Mouse (Mus musculus): ENCODE results near the gene Fdx1. TPM values are rescaled to one million over a fixed set of nuclear protein-coding genes. Genes with fewer than 3 reads are reported as not detected.

Gene Fdx1
- polyA plus RNA-seq, 1 experiment from 2014 or later: 32.2 TPM

- H3K4me1 ChIP-seq (ENCODE audit: control insufficient read depth, low read depth, low read length): no peaks in the 10 kb centered on the region
- ATAC-seq (ENCODE audit: low read depth): no peak
- H3K4me3 ChIP-seq (ENCODE audit: low read depth, low read length): no peak overlapping the region
- no peak overlapping the region for H3K4me2 ChIP-seq (ENCODE audit: low read depth, low read length)
- no peaks in the 10 kb centered on the region for H3K9me3 ChIP-seq (replicated peaks; ENCODE audit: control insufficient read depth, low read length)
- H3K27me3 ChIP-seq (ENCODE audit: control insufficient read depth, insufficient read depth, low read depth, low read length): no peaks in the 10 kb centered on the region
- H3K36me3 ChIP-seq (ENCODE audit: control insufficient read depth, insufficient read depth): no peaks in the 10 kb centered on the region
- WGBS (ENCODE audit: insufficient replicate concordance): 46% methylated on average over 10 of the region's 10 CpGs
- H3K27ac ChIP-seq (ENCODE audit: low read length): no peak overlapping the region
- H3K9ac ChIP-seq (ENCODE audit: low read depth, low read length): no peak overlapping the region
Measured at GRCm38 (mm10) chr9:51928116-51928515, 35.2 kb downstream of the Fdx1 start.

GRCm38 (mm10) chr9:51927680-51928079, 35.7 kb downstream of the Fdx1 start:
- Histone ChIP-seq H3K4me3 (ENCODE audit: low read depth, low read length) (no peak overlapping the region), H3K27ac (ENCODE audit: low read length) (no peak overlapping the region), H3K9me3 (replicated peaks; ENCODE audit: control insufficient read depth, low read length) (no peaks in the 10 kb centered on the region), H3K9ac (ENCODE audit: low read depth, low read length) (no peak overlapping the region), H3K4me2 (ENCODE audit: low read depth, low read length) (no peak overlapping the region), H3K36me3 (ENCODE audit: control insufficient read depth, insufficient read depth) (no peaks in the 10 kb centered on the region), H3K4me1 (ENCODE audit: control insufficient read depth, low read depth, low read length) (no peaks in the 10 kb centered on the region), H3K27me3 (ENCODE audit: control insufficient read depth, insufficient read depth, low read depth, low read length) (no peaks in the 10 kb centered on the region)
- 51% methylated on average over 3 of the region's 3 CpGs for WGBS (ENCODE audit: insufficient replicate concordance)
- no peak for ATAC-seq (ENCODE audit: low read depth)

- no peaks in the 10 kb centered on the region for H3K36me3 ChIP-seq (ENCODE audit: control insufficient read depth, insufficient read depth)
- no peak overlapping the region for H3K4me2 ChIP-seq (ENCODE audit: low read depth, low read length)
- H3K9ac ChIP-seq (ENCODE audit: low read depth, low read length): no peak overlapping the region
- H3K4me3 ChIP-seq (ENCODE audit: low read depth, low read length): no peak overlapping the region
- H3K9me3 ChIP-seq (replicated peaks; ENCODE audit: control insufficient read depth, low read length): no peaks in the 10 kb centered on the region
- H3K27me3 ChIP-seq (ENCODE audit: control insufficient read depth, insufficient read depth, low read depth, low read length): no peaks in the 10 kb centered on the region
- no peaks in the 10 kb centered on the region for H3K4me1 ChIP-seq (ENCODE audit: control insufficient read depth, low read depth, low read length)
- 66% methylated on average over 8 of the region's 8 CpGs for WGBS (ENCODE audit: insufficient replicate concordance)
- no peak overlapping the region for H3K27ac ChIP-seq (ENCODE audit: low read length)
- ATAC-seq (ENCODE audit: low read depth): no peak
Measured at GRCm38 (mm10) chr9:51926629-51927028, 36.7 kb downstream of the Fdx1 start.

GRCm38 (mm10) chr9:51924551-51925081, 38.7 kb downstream of the Fdx1 start:
- no peak overlapping the region for H3K27ac ChIP-seq (ENCODE audit: low read length)
- H3K27me3 ChIP-seq (ENCODE audit: control insufficient read depth, insufficient read depth, low read depth, low read length): no peaks in the 10 kb centered on the region
- no peaks in the 10 kb centered on the region for H3K9me3 ChIP-seq (replicated peaks; ENCODE audit: control insufficient read depth, low read length)
- no peak overlapping the region for H3K9ac ChIP-seq (ENCODE audit: low read depth, low read length)
- H3K4me3 ChIP-seq (ENCODE audit: low read depth, low read length): no peak overlapping the region
- ATAC-seq (ENCODE audit: low read depth): no peak
- no peak overlapping the region for H3K4me2 ChIP-seq (ENCODE audit: low read depth, low read length)
- WGBS (ENCODE audit: insufficient replicate concordance): 65% methylated on average over 8 of the region's 8 CpGs
- H3K36me3 ChIP-seq (ENCODE audit: control insufficient read depth, insufficient read depth): no peaks in the 10 kb centered on the region
- no peaks in the 10 kb centered on the region for H3K4me1 ChIP-seq (ENCODE audit: control insufficient read depth, low read depth, low read length)

GRCm38 (mm10) chr9:51922756-51923155, 40.6 kb downstream of the Fdx1 start:
- Histone ChIP-seq H3K9ac (ENCODE audit: low read depth, low read length) (no peak overlapping the region), H3K4me2 (ENCODE audit: low read depth, low read length) (no peak overlapping the region), H3K9me3 (replicated peaks; ENCODE audit: control insufficient read depth, low read length) (no peaks in the 10 kb centered on the region), H3K4me3 (ENCODE audit: low read depth, low read length) (no peak overlapping the region), H3K36me3 (ENCODE audit: control insufficient read depth, insufficient read depth) (no peaks in the 10 kb centered on the region), H3K27ac (ENCODE audit: low read length) (no peak overlapping the region), H3K4me1 (ENCODE audit: control insufficient read depth, low read depth, low read length) (no peaks in the 10 kb centered on the region), H3K27me3 (ENCODE audit: control insufficient read depth, insufficient read depth, low read depth, low read length) (no peaks in the 10 kb centered on the region)
- no peak for ATAC-seq (ENCODE audit: low read depth)
- 67% methylated on average over 2 of the region's 2 CpGs for WGBS (ENCODE audit: insufficient replicate concordance)

GRCm38 (mm10) chr9:51915580-51915979, 47.8 kb downstream of the Fdx1 start:
- ATAC-seq (ENCODE audit: low read depth): no peak
- no peaks in the 10 kb centered on the region for H3K9me3 ChIP-seq (replicated peaks; ENCODE audit: control insufficient read depth, low read length)
- no peak overlapping the region for H3K4me2 ChIP-seq (ENCODE audit: low read depth, low read length)
- H3K9ac ChIP-seq (ENCODE audit: low read depth, low read length): no peak overlapping the region
- no peak overlapping the region for H3K4me3 ChIP-seq (ENCODE audit: low read depth, low read length)
- WGBS (ENCODE audit: insufficient replicate concordance): 35% methylated on average over 1 of the region's 1 CpGs
- H3K4me1 ChIP-seq (ENCODE audit: control insufficient read depth, low read depth, low read length): no peaks in the 10 kb centered on the region
- no peaks in the 10 kb centered on the region for H3K36me3 ChIP-seq (ENCODE audit: control insufficient read depth, insufficient read depth)
- no peaks in the 10 kb centered on the region for H3K27me3 ChIP-seq (ENCODE audit: control insufficient read depth, insufficient read depth, low read depth, low read length)
- H3K27ac ChIP-seq (ENCODE audit: low read length): no peak overlapping the region

GRCm38 (mm10) chr9:51914481-51915120, 48.8 kb downstream of the Fdx1 start:
- Histone ChIP-seq H3K4me1 (ENCODE audit: control insufficient read depth, low read depth, low read length) (no peaks in the 10 kb centered on the region), H3K27ac (ENCODE audit: low read length) (no peak overlapping the region), H3K4me3 (ENCODE audit: low read depth, low read length) (no peak overlapping the region), H3K4me2 (ENCODE audit: low read depth, low read length) (no peak overlapping the region), H3K9me3 (replicated peaks; ENCODE audit: control insufficient read depth, low read length) (no peaks in the 10 kb centered on the region), H3K36me3 (ENCODE audit: control insufficient read depth, insufficient read depth) (no peaks in the 10 kb centered on the region), H3K9ac (ENCODE audit: low read depth, low read length) (no peak overlapping the region), H3K27me3 (ENCODE audit: control insufficient read depth, insufficient read depth, low read depth, low read length) (no peaks in the 10 kb centered on the region)
- no peak for ATAC-seq (ENCODE audit: low read depth)
- WGBS (ENCODE audit: insufficient replicate concordance): 64% methylated on average over 15 of the region's 15 CpGs

GRCm38 (mm10) chr9:51908838-51909237, 54.5 kb downstream of the Fdx1 start:
- no peak for ATAC-seq (ENCODE audit: low read depth)
- H3K9me3 ChIP-seq (replicated peaks; ENCODE audit: control insufficient read depth, low read length): no peaks in the 10 kb centered on the region
- H3K4me3 ChIP-seq (ENCODE audit: low read depth, low read length): no peak overlapping the region
- H3K9ac ChIP-seq (ENCODE audit: low read depth, low read length): no peak overlapping the region
- no peak overlapping the region for H3K4me2 ChIP-seq (ENCODE audit: low read depth, low read length)
- no peaks in the 10 kb centered on the region for H3K4me1 ChIP-seq (ENCODE audit: control insufficient read depth, low read depth, low read length)
- 4% methylated on average over 2 of the region's 2 CpGs for WGBS (ENCODE audit: insufficient replicate concordance)
- H3K27me3 ChIP-seq (ENCODE audit: control insufficient read depth, insufficient read depth, low read depth, low read length): no peaks in the 10 kb centered on the region
- no peaks in the 10 kb centered on the region for H3K36me3 ChIP-seq (ENCODE audit: control insufficient read depth, insufficient read depth)
- H3K27ac ChIP-seq (ENCODE audit: low read length): no peak overlapping the region

- H3K27me3 ChIP-seq (ENCODE audit: control insufficient read depth, insufficient read depth, low read depth, low read length): no peaks in the 10 kb centered on the region
- H3K4me2 ChIP-seq (ENCODE audit: low read depth, low read length): no peak overlapping the region
- H3K36me3 ChIP-seq (ENCODE audit: control insufficient read depth, insufficient read depth): no peaks in the 10 kb centered on the region
- H3K9me3 ChIP-seq (replicated peaks; ENCODE audit: control insufficient read depth, low read length): no peaks in the 10 kb centered on the region
- WGBS (ENCODE audit: insufficient replicate concordance): 54% methylated on average over 3 of the region's 3 CpGs
- ATAC-seq (ENCODE audit: low read depth): no peak
- no peak overlapping the region for H3K27ac ChIP-seq (ENCODE audit: low read length)
- no peak overlapping the region for H3K9ac ChIP-seq (ENCODE audit: low read depth, low read length)
- no peak overlapping the region for H3K4me3 ChIP-seq (ENCODE audit: low read depth, low read length)
- H3K4me1 ChIP-seq (ENCODE audit: control insufficient read depth, low read depth, low read length): no peaks in the 10 kb centered on the region
Measured at GRCm38 (mm10) chr9:51908255-51908654, 55.1 kb downstream of the Fdx1 start.
